Mouse (Mus musculus) kidney, adult 2 months (tissue): ENCODE data around the gene Art3. TPM values are rescaled to one million over a fixed set of nuclear protein-coding genes. Genes with fewer than 3 reads are reported as not detected.

Experiments
- DNase-seq: peaks from one replicate; pipeline ENCODE4 v3.0.0; 2021
- H3K27ac ChIP-seq: fragments of 200-500 bp; 2 replicates; pipeline ENCODE4 v1.5.1; 2012; ENCODE audit warnings: low read depth, low read length, control low read depth, inconsistent platforms; ENCODE audit not compliant: insufficient read depth
- H3K27me3 ChIP-seq: fragments of 200-500 bp; replicated peaks from 2 replicates; pipeline ENCODE4 v1.6.1; 2012; ENCODE audit warnings: mild to moderate bottlenecking, moderate library complexity, low read length, inconsistent platforms; ENCODE audit not compliant: control insufficient read depth, insufficient read depth
- H3K36me3 ChIP-seq: fragments of 200-500 bp; 2 replicates; pipeline ENCODE4 v1.6.1; 2012; ENCODE audit warnings: mild to moderate bottlenecking, moderate library complexity, low read length, inconsistent platforms; ENCODE audit not compliant: control insufficient read depth, insufficient read depth
- H3K4me1 ChIP-seq: fragments of 200-500 bp; 2 replicates; pipeline ENCODE4 v1.6.1; 2011; ENCODE audit warnings: low read length; ENCODE audit not compliant: control insufficient read depth, insufficient read depth
- H3K4me3 ChIP-seq: fragments of 200-500 bp; 2 replicates; pipeline ENCODE4 v1.5.1; 2011; ENCODE audit warnings: mild to moderate bottlenecking, low read depth, low read length, control low read depth; ENCODE audit not compliant: insufficient read depth
- CTCF ChIP-seq: fragments of 200-500 bp; conservative IDR thresholded peaks from 2 replicates; pipeline ENCODE4 v1.5.1; 2011; ENCODE audit warnings: low read depth, mild to moderate bottlenecking, control low read depth, low read length, moderate library complexity, mixed read lengths; ENCODE audit not compliant: insufficient read depth, insufficient read length
- POLR2A ChIP-seq: fragments of 200-500 bp; IDR thresholded peaks from one replicate; pipeline ENCODE4 v1.6.1; 2011; ENCODE audit warnings: low read depth, low read length, control low read depth
- WGBS: fragments of 180-500 bp; shearing (Covaris S2); methylation state at CpG from one replicate; pipeline ENCODE4 v1.1.7; 2018; 5-methylcytosine and 5-hydroxymethylcytosine counted together
- polyA plus RNA-seq: library from polyadenylated mRNA; depleted of rRNA; stranded (reverse); fragments of >200 nt; gene quantifications from 2 replicates; pipeline ENCODE4 v1.2.3, GENCODE M21; 2012; rRNA removed

Gene Art3
- polyA plus RNA-seq, 1 experiment, result 8.8 TPM

DNA sequence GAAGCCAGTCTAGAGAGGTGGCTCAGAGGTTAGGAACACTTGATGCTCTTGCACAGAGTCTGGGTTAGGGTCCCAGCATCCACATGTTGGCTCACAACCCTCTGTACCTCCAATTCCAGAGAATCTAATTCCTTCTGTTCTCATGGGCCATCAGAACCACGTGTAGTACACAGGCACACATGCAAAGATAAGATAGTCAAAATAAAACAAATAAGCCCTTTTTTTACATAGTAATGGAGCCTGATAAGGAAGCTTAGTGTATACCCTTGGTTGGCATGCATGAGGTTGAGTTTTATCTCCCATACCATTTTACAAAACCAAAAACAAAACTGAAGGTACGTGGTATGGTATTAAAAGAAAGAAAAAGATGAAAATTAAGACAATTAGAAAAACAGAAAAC lies 125.8 kb downstream of the Art3 start:
- H3K27ac ChIP-seq, result no peak overlapping the region
- H3K27me3 ChIP-seq, result no peaks in the 10 kb centered on the region
- TF ChIP-seq POLR2A (no peak), CTCF (no peak)
- H3K4me1 ChIP-seq, result no peaks in the 10 kb centered on the region
- 83% methylated on average over 2 of the region's 2 CpGs for WGBS
- H3K36me3 ChIP-seq, result no peaks in the 10 kb centered on the region
- H3K4me3 ChIP-seq, result no peak overlapping the region
- DNase-seq, result no peak

DNA sequence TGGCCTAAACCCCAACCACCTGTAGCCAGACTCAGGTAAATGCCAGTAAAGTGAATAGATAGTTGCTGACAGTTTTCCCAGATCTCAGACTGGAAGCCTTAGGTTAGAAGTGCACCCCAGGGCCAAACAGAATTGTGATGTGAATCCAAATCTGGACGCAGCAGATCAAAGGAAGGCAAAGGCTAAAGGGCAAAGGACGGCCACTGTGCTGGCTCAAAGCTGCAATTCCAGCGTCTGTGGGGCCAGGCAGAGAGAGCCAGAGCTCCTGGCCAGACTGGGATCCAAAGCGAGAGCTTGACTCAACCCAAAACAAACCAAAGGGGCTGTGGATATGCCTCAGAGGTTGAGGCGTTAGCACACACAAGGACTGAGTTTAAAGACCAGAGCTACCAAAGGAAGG lies 127.1 kb downstream of the Art3 start:
- WGBS, result 50% methylated on average over 5 of the region's 5 CpGs
- H3K27me3 ChIP-seq, result no peaks in the 10 kb centered on the region
- no peak overlapping the region for H3K4me3 ChIP-seq
- TF ChIP-seq POLR2A (no peak), CTCF (no peak)
- peak; percentile 58 for DNase-seq
- no peaks in the 10 kb centered on the region for H3K36me3 ChIP-seq
- H3K4me1 ChIP-seq, result no peaks in the 10 kb centered on the region
- H3K27ac ChIP-seq, result no peak overlapping the region

DNA sequence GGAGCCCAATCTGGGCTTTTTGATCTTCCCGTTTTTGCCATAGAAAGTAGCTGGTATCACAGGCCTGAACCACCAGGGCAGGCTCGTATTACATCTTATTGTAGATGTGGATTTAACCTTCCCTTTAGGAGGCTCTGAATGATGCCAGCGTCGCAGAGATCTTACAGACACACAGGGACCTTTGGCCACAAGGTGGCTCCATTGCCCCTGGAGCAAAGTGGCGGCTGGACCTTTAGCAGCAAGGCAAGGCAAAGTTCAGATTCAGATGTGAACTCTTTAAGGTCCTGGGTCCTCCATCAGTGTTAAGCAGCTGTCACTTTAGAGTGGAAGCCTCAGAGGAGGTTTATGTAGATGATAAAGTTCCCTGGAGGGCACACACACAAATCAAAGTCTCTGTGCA lies 129.7 kb downstream of the Art3 start:
- Histone ChIP-seq H3K27ac (no peak overlapping the region), H3K4me3 (no peak overlapping the region), H3K27me3 (no peaks in the 10 kb centered on the region), H3K36me3 (no peaks in the 10 kb centered on the region), H3K4me1 (no peaks in the 10 kb centered on the region)
- 20% methylated on average over 5 of the region's 5 CpGs for WGBS
- TF ChIP-seq POLR2A (no peak), CTCF (peak; percentile 90)
- DNase-seq, result peak; percentile 80

Other genes starting within 250 kb of the Art3 start
- gene G3bp2, start 248.1 kb upstream of the Art3 start, polyA plus RNA-seq, result 15.1 and 20.6 TPM in 2 replicates
- gene Uso1, start 193.9 kb upstream of the Art3 start, polyA plus RNA-seq, result 23.0 and 28.7 TPM in 2 replicates
- not detected in 2 replicates for gene U90926, start 116.4 kb upstream of the Art3 start, polyA plus RNA-seq
- gene Ppef2, start 75.5 kb upstream of the Art3 start, polyA plus RNA-seq, result 0.45 TPM in 2 replicates
- 21.8 and 26.7 TPM in 2 replicates for gene Naaa, start 53.7 kb upstream of the Art3 start, polyA plus RNA-seq
- gene Sdad1, start 21.3 kb upstream of the Art3 start, polyA plus RNA-seq, result 6.1 and 7.0 TPM in 2 replicates
- gene Cxcl9, start 3.7 kb upstream of the Art3 start, polyA plus RNA-seq, result 8.2 and 14.6 TPM in 2 replicates
- gene Cxcl10, start 17.1 kb downstream of the Art3 start, polyA plus RNA-seq, result 10.2 and 16.6 TPM in 2 replicates
- 14.5 and 14.8 TPM in 2 replicates for gene Nup54, start 103.4 kb downstream of the Art3 start, polyA plus RNA-seq
- 17.7 and 19.9 TPM in 2 replicates for gene Scarb2, start 175.0 kb downstream of the Art3 start, polyA plus RNA-seq
- 0.52 and 0.83 TPM in 2 replicates for gene Fam47e, start 223.2 kb downstream of the Art3 start, polyA plus RNA-seq